12 mouse cellular contexts compared by ENCODE assay signal in the genomic region with DNA sequence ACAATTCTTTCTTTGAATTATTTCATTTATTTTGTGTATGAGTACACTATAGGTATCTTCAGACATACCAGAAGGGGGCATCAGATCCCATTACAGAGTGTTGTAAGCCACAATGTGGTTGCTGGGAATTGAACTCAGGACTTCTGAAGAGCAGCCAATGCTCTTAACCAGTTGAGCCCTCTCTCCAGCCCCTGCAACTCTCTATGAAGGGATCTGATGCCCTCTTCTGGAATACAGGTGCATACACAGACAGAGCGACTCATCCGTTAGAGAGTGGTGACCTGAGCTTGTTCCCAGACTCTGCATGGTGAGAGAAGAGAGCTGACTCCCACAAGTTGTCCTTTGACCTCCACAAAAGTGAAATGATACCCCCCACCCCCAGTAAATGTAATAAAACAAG. TPM values are rescaled to one million over a fixed set of nuclear protein-coding genes. Genes with fewer than 3 reads are reported as not detected.
DNase-seq lines count a peak whose midpoint lies in the region; ATAC-seq and TF ChIP-seq lines count a peak whose summit lies in the region.
"Had no signal": no experiment of that assay in that cellular context is flagged by ENCODE, and none has a peak within 500 bp of the region (broad histone marks: within the 10 kb centered on the region; RNA-seq: fewer than 3 reads in every experiment).

No protein-coding gene starts in this region.

- H3K27me3 ChIP-seq in hindbrain, postnatal 0 days (ENCODE audit: insufficient read depth, low read length): no peaks in the 10 kb centered on the region
- H3K27me3 ChIP-seq in hindbrain, embryonic 14.5 days (ENCODE audit: control insufficient read depth, insufficient read depth, low read length): no peaks in the 10 kb centered on the region
- H3K27me3 ChIP-seq in liver, embryonic 14.5 days (ENCODE audit: control insufficient read depth, insufficient read depth, low read length): no peaks in the 10 kb centered on the region
- H3K27me3 ChIP-seq: limb, embryonic 15.5 days; neural tube, embryonic 13.5 days had no signal

- TF ChIP-seq EP300 in liver, embryonic 14.5 days (IDR thresholded peaks at IDR 0.05; ENCODE audit: low read depth): no peak

- peak; percentile 37 for DNase-seq in hindbrain, postnatal 0 days (ENCODE audit: low spot score)
- no peak for DNase-seq in hindbrain, embryonic 14.5 days (ENCODE audit: low spot score)
- DNase-seq in A20 (ENCODE audit: low read depth, low spot score) (peak; percentile 54), MN1 (ENCODE audit: low spot score) (peak; percentile 41)
- no peak for DNase-seq in liver, embryonic 14.5 days (ENCODE audit: low read depth in 3 of 3, low spot score in 3 of 3)
- DNase-seq in layer of hippocampus, postnatal 14 days (ENCODE audit: low spot score in 2 of 2): no peak
- DNase-seq in adrenal gland, adult 8-10 months: no peak

- no peaks in the 10 kb centered on the region for H3K9me3 ChIP-seq in hindbrain, postnatal 0 days (ENCODE audit: low read length)
- H3K9me3 ChIP-seq in hindbrain, embryonic 14.5 days (ENCODE audit: control insufficient read depth, low read length): no peaks in the 10 kb centered on the region
- no peaks in the 10 kb centered on the region for H3K9me3 ChIP-seq in liver, embryonic 14.5 days (ENCODE audit: control insufficient read depth, low read length)
- H3K9me3 ChIP-seq: limb, embryonic 15.5 days; midbrain, embryonic 10.5 days; neural tube, embryonic 13.5 days had no signal

- 57% methylated on average over 2 of the region's 2 CpGs for WGBS in hindbrain, postnatal 0 days
- WGBS in hindbrain, embryonic 14.5 days: 64% methylated on average over 2 of the region's 2 CpGs
- whole genome bisulfite sequencing in liver, embryonic 14.5 days (ENCODE audit: insufficient replicate concordance): 63% methylated on average over 2 of the region's 2 CpGs

- no peak overlapping the region for H3K27ac ChIP-seq in hindbrain, postnatal 0 days
- no peak overlapping the region for H3K27ac ChIP-seq in hindbrain, embryonic 14.5 days
- H3K27ac ChIP-seq in liver, embryonic 14.5 days: no peak overlapping the region
- H3K27ac ChIP-seq: limb, embryonic 15.5 days; midbrain, embryonic 10.5 days; neural tube, embryonic 13.5 days had no signal

- H3K4me1 ChIP-seq in hindbrain, postnatal 0 days (ENCODE audit: insufficient read depth, low read length): no peaks in the 10 kb centered on the region
- H3K4me1 ChIP-seq in hindbrain, embryonic 14.5 days (replicated peaks; ENCODE audit: control insufficient read depth, insufficient read depth, low read length): no peaks in the 10 kb centered on the region
- no peaks in the 10 kb centered on the region for H3K4me1 ChIP-seq in liver, embryonic 14.5 days (replicated peaks; ENCODE audit: control insufficient read depth in 2 of 2, insufficient read depth in 2 of 2, low read length in 1 of 2)
- H3K4me1 ChIP-seq: limb, embryonic 15.5 days; midbrain, embryonic 10.5 days; neural tube, embryonic 13.5 days had no signal

- H3K9ac ChIP-seq in hindbrain, postnatal 0 days (replicated peaks; ENCODE audit: low read length): no peak overlapping the region
- H3K9ac ChIP-seq in hindbrain, embryonic 14.5 days: no peak overlapping the region
- H3K9ac ChIP-seq in liver, embryonic 14.5 days (replicated peaks): no peak overlapping the region
- H3K9ac ChIP-seq: limb, embryonic 15.5 days; neural tube, embryonic 13.5 days had no signal

- peaks cover 77% of the 10 kb centered on the region for H3K36me3 ChIP-seq in hindbrain, postnatal 0 days (ENCODE audit: insufficient read depth, low read length)
- H3K36me3 ChIP-seq in hindbrain, embryonic 14.5 days (replicated peaks; ENCODE audit: control insufficient read depth, insufficient read depth): peaks cover 98% of the 10 kb centered on the region
- peaks cover 48% of the 10 kb centered on the region for H3K36me3 ChIP-seq in liver, embryonic 14.5 days (replicated peaks; ENCODE audit: control insufficient read depth, insufficient read depth, low read depth)

- no peak overlapping the region for H3K4me2 ChIP-seq in hindbrain, postnatal 0 days (ENCODE audit: low read depth, low read length)
- no peak overlapping the region for H3K4me2 ChIP-seq in hindbrain, embryonic 14.5 days (replicated peaks)
- H3K4me2 ChIP-seq in liver, embryonic 14.5 days (ENCODE audit: low read depth): no peak overlapping the region
- H3K4me2 ChIP-seq: limb, embryonic 15.5 days; neural tube, embryonic 13.5 days had no signal

- ATAC-seq in hindbrain, postnatal 0 days: no peak
- ATAC-seq in hindbrain, embryonic 14.5 days (ENCODE audit: low FRiP score): no peak
- ATAC-seq in liver, embryonic 14.5 days (ENCODE audit: insufficient read depth): peak; percentile 62; the same call in 1 of the 2 replicates
- ATAC-seq: hindbrain, embryonic 16.5 days had no signal

- TF ChIP-seq CTCF in hindbrain, postnatal 0 days (IDR thresholded peaks at IDR 0.05; ENCODE audit: low read depth): peak; percentile 49
- peak; percentile 76 for TF ChIP-seq CTCF in liver, embryonic 14.5 days (IDR thresholded peaks at IDR 0.05; ENCODE audit: low read depth)

- no peak overlapping the region for H3K4me3 ChIP-seq in hindbrain, postnatal 0 days (ENCODE audit: low read length)
- H3K4me3 ChIP-seq in hindbrain, embryonic 14.5 days (replicated peaks; ENCODE audit: low read length): no peak overlapping the region
- H3K4me3 ChIP-seq in liver, embryonic 14.5 days (ENCODE audit: insufficient read depth in 1 of 2, low read depth in 2 of 2, low read length in 2 of 2): no peak overlapping the region
- H3K4me3 ChIP-seq: erythroblast, embryonic 14.5 days; limb, embryonic 15.5 days; midbrain, embryonic 10.5 days; neural tube, embryonic 13.5 days had no signal

RNA-seq across cellular contexts. Expression of a gene that starts 13.1 kb away (rescaled TPM):
- total RNA-seq in hindbrain, postnatal 0 days (2014; rRNA removed): 84.8 and 85.7 TPM in 2 replicates
- polyA plus RNA-seq in hindbrain, postnatal 0 days (2015; fragmentation: Nextera tagmentation; extraction: Ambion mirVana): 42.8 and 45.7 TPM in 2 replicates
- polyA plus RNA-seq in hindbrain, embryonic 14.5 days (2014; fragmentation: Nextera tagmentation; extraction: Ambion mirVana): 54.4 and 58.9 TPM in 2 replicates
- polyA plus RNA-seq in liver, embryonic 14.5 days (2012; rRNA removed): 21.9 and 23.9 TPM in 2 replicates
- polyA plus RNA-seq in liver, embryonic 14.5 days (2014; fragmentation: Nextera tagmentation; extraction: Ambion mirVana): 15.2 and 17.5 TPM in 2 replicates
- 10 to 100 TPM; 33.6 to 38.8 TPM for total RNA-seq in layer of hippocampus, postnatal 14 days (2021)
- 10 to 100 TPM; 30.7 to 46.1 (median 39.2) TPM for total RNA-seq in adrenal gland, adult 8-10 months (2022)

RNA-seq across cellular contexts. Expression of a gene that starts 16.6 kb away (rescaled TPM):
- 15.9 and 21.6 TPM in 2 replicates for total RNA-seq in hindbrain, postnatal 0 days (2014; rRNA removed)
- polyA plus RNA-seq in hindbrain, postnatal 0 days (2015; fragmentation: Nextera tagmentation; extraction: Ambion mirVana): 24.8 and 26.3 TPM in 2 replicates
- polyA plus RNA-seq in hindbrain, embryonic 14.5 days (2014; fragmentation: Nextera tagmentation; extraction: Ambion mirVana): 17.0 and 22.0 TPM in 2 replicates
- polyA plus RNA-seq in liver, embryonic 14.5 days (2012; rRNA removed): 65.6 and 78.6 TPM in 2 replicates
- 90.8 and 94.3 TPM in 2 replicates for polyA plus RNA-seq in liver, embryonic 14.5 days (2014; fragmentation: Nextera tagmentation; extraction: Ambion mirVana)
- 1 to 10 TPM; 2.1 to 2.3 TPM for total RNA-seq in layer of hippocampus, postnatal 14 days (2021)
- 1 to 10 TPM; 1.7 to 2.9 (median 2.3) TPM for total RNA-seq in adrenal gland, adult 8-10 months (2022)

RNA-seq across cellular contexts. Expression of a gene that starts 20.5 kb away (rescaled TPM):
- total RNA-seq in hindbrain, postnatal 0 days (2014; rRNA removed): 31.3 and 35.2 TPM in 2 replicates
- polyA plus RNA-seq in hindbrain, postnatal 0 days (2015; fragmentation: Nextera tagmentation; extraction: Ambion mirVana): 14.7 and 17.8 TPM in 2 replicates
- 12.7 and 15.3 TPM in 2 replicates for polyA plus RNA-seq in hindbrain, embryonic 14.5 days (2014; fragmentation: Nextera tagmentation; extraction: Ambion mirVana)
- polyA plus RNA-seq in liver, embryonic 14.5 days (2012; rRNA removed): 11.0 and 11.4 TPM in 2 replicates
- polyA plus RNA-seq in liver, embryonic 14.5 days (2014; fragmentation: Nextera tagmentation; extraction: Ambion mirVana): 15.1 and 17.2 TPM in 2 replicates
- 10 to 100 TPM; 24.1 to 25.3 TPM for total RNA-seq in layer of hippocampus, postnatal 14 days (2021)
- 10 to 100 TPM; 33.9 to 48.4 (median 40.5) TPM for total RNA-seq in adrenal gland, adult 8-10 months (2022)

RNA-seq across cellular contexts. Expression of a gene that starts 30.7 kb away (rescaled TPM):
- 25.4 and 40.8 TPM in 2 replicates for total RNA-seq in hindbrain, postnatal 0 days (2014; rRNA removed)
- polyA plus RNA-seq in hindbrain, postnatal 0 days (2015; fragmentation: Nextera tagmentation; extraction: Ambion mirVana): 21.3 and 21.9 TPM in 2 replicates
- polyA plus RNA-seq in hindbrain, embryonic 14.5 days (2014; fragmentation: Nextera tagmentation; extraction: Ambion mirVana): 18.6 and 24.3 TPM in 2 replicates
- polyA plus RNA-seq in liver, embryonic 14.5 days (2012; rRNA removed): 3.0 and 3.4 TPM in 2 replicates
- 2.2 and 3.0 TPM in 2 replicates for polyA plus RNA-seq in liver, embryonic 14.5 days (2014; fragmentation: Nextera tagmentation; extraction: Ambion mirVana)
- total RNA-seq in layer of hippocampus, postnatal 14 days (2021): 10 to 100 TPM; 25.2 to 26.4 TPM
- 10 to 100 TPM; 29.8 to 33.9 (median 31.5) TPM for total RNA-seq in adrenal gland, adult 8-10 months (2022)

RNA-seq across cellular contexts. Expression of a gene that starts 41.8 kb away (rescaled TPM):
- total RNA-seq in hindbrain, postnatal 0 days (2014; rRNA removed): 68.9 and 135 TPM in 2 replicates
- 28.6 and 34.1 TPM in 2 replicates for polyA plus RNA-seq in hindbrain, postnatal 0 days (2015; fragmentation: Nextera tagmentation; extraction: Ambion mirVana)
- polyA plus RNA-seq in hindbrain, embryonic 14.5 days (2014; fragmentation: Nextera tagmentation; extraction: Ambion mirVana): 40.3 and 40.7 TPM in 2 replicates
- 12.0 and 18.0 TPM in 2 replicates for polyA plus RNA-seq in liver, embryonic 14.5 days (2012; rRNA removed)
- polyA plus RNA-seq in liver, embryonic 14.5 days (2014; fragmentation: Nextera tagmentation; extraction: Ambion mirVana): 21.9 and 29.3 TPM in 2 replicates
- total RNA-seq in layer of hippocampus, postnatal 14 days (2021): 10 to 100 TPM; 13.5 to 13.7 TPM
- 10 to 100 TPM; 13.1 to 28.3 (median 19.4) TPM for total RNA-seq in adrenal gland, adult 8-10 months (2022)

Comparison
In these comparisons a context has a peak if more than half of its experiments do, and no peak if none do; other contexts are left out.
1. DNase-seq: peak in hindbrain, postnatal 0 days (single experiment), A20 (single experiment) and MN1 (single experiment); none in hindbrain, embryonic 14.5 days (single experiment), liver, embryonic 14.5 days (0 of 3), layer of hippocampus, postnatal 14 days (0 of 2) and adrenal gland, adult 8-10 months (single experiment).